Mouse (Mus musculus): ENCODE results near the gene Serpinb3a. TPM values are rescaled to one million over a fixed set of nuclear protein-coding genes. Genes with fewer than 3 reads are reported as not detected.
"Not testable (repeated sequence)": the region's sequence is repeated elsewhere in the genome, so short reads cannot be mapped to it uniquely, and the experiment has no call there.

The Serpinb3a gene
- polyA plus RNA-seq (2012; rRNA removed): not detected in 2 replicates

DNA sequence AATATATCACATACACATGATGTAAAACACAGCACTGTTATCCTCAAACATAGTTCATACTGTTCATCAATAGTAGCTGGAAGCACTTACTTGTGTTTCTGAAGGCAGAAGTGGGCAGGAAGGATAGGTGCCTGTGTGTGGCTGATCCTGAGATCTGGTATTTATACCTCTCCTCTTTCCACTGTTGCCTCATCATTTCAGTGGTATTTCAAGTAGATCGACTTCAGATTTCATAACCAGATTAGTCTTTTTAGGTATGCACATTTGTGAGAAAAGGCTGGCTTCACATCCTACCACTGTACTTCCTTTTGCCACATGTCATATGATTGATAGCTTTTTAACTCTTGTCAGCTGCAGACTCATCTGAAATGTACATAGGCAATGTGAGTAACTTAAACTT, at the start of gene Serpinb3a:
Gene Serpinb3a (minus strand): TSS at position 101 of the 400 bp plus-strand sequence.
- Histone ChIP-seq H3K27ac (ENCODE audit: insufficient read depth, low read length) (no peak within 1 kb of the TSS), H3K4me3 (ENCODE audit: extremely low read depth, insufficient read depth, insufficient read length) (no peak within 1 kb of the TSS), H3K4me1 (ENCODE audit: control insufficient read depth, insufficient read depth, insufficient read length) (no peaks in the 10 kb centered on the region), H3K36me3 (ENCODE audit: control insufficient read depth, insufficient read depth, low read length) (no peaks in the 10 kb centered on the region), H3K27me3 (ENCODE audit: control insufficient read depth, insufficient read depth, low read length) (no peaks in the 10 kb centered on the region)
- WGBS: 40% methylated on average over 1 of the region's 1 CpGs
- no peak for TF ChIP-seq CTCF (IDR thresholded peaks at IDR 0.05; ENCODE audit: extremely low read depth, insufficient read depth, insufficient read length, insufficient replicate concordance)
- TF ChIP-seq POLR2A (IDR thresholded peaks at IDR 0.05; ENCODE audit: low read depth, low read length): no peak
- no peak for DNase-seq (ENCODE audit: low read depth in 1 of 2, low spot score in 2 of 2)

GRCm38 (mm10) chr1:107098417-107098816, 46.3 kb upstream of the Serpinb3a start:
- Histone ChIP-seq H3K27me3 (ENCODE audit: control insufficient read depth, insufficient read depth, low read length) (no peaks in the 10 kb centered on the region), H3K36me3 (ENCODE audit: control insufficient read depth, insufficient read depth, low read length) (no peaks in the 10 kb centered on the region), H3K4me3 (ENCODE audit: extremely low read depth, insufficient read depth, insufficient read length) (no peak overlapping the region), H3K27ac (ENCODE audit: insufficient read depth, low read length) (no peak overlapping the region), H3K4me1 (ENCODE audit: control insufficient read depth, insufficient read depth, insufficient read length) (no peaks in the 10 kb centered on the region)
- TF ChIP-seq POLR2A (IDR thresholded peaks at IDR 0.05; ENCODE audit: low read depth, low read length) (no peak), CTCF (IDR thresholded peaks at IDR 0.05; ENCODE audit: extremely low read depth, insufficient read depth, insufficient read length, insufficient replicate concordance) (no peak)
- no peak for DNase-seq (ENCODE audit: low read depth in 1 of 2, low spot score in 2 of 2)
- 79% methylated on average over 2 of the region's 2 CpGs for WGBS

GRCm38 (mm10) chr1:107083406-107083805, 31.3 kb upstream of the Serpinb3a start, which contains the start of gene Serpinb3d:
TSS of gene Serpinb3d (minus strand) at chr1:107083506.
- TF ChIP-seq CTCF (IDR thresholded peaks at IDR 0.05; ENCODE audit: extremely low read depth, insufficient read depth, insufficient read length, insufficient replicate concordance): no peak
- TF ChIP-seq POLR2A (IDR thresholded peaks at IDR 0.05; ENCODE audit: low read depth, low read length): no peak
- Histone ChIP-seq H3K4me3 (ENCODE audit: extremely low read depth, insufficient read depth, insufficient read length) (no peak within 1 kb of the TSS), H3K27me3 (ENCODE audit: control insufficient read depth, insufficient read depth, low read length) (no peaks in the 10 kb centered on the region), H3K4me1 (ENCODE audit: control insufficient read depth, insufficient read depth, insufficient read length) (no peaks in the 10 kb centered on the region), H3K36me3 (ENCODE audit: control insufficient read depth, insufficient read depth, low read length) (no peaks in the 10 kb centered on the region), H3K27ac (ENCODE audit: insufficient read depth, low read length) (no peak within 1 kb of the TSS)
- no peak for DNase-seq (ENCODE audit: low read depth in 1 of 2, low spot score in 2 of 2)

DNA sequence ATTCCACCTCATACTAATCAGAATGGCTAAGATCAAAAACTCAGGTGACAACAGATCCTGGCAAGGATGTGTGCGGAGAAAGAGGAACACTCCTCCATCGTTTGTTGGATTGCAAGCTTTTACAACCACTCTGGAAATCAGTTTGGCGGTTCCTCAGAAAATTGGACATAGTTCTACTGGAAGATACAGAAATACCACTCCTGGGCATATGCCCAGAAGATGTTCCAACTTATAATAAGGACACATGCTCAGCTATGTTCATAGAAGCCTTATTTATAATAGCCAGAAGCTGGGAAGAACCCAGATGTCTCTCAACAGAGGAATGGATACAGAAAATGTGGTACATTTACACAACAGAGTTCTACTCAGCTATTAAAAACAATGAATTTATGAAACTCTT, 17.9 kb downstream of the Serpinb3a start:
- H3K36me3 ChIP-seq (ENCODE audit: control insufficient read depth, insufficient read depth, low read length); H3K4me3 ChIP-seq (ENCODE audit: extremely low read depth, insufficient read depth, insufficient read length); H3K27me3 ChIP-seq (ENCODE audit: control insufficient read depth, insufficient read depth, low read length); DNase-seq (ENCODE audit: low read depth in 1 of 2, low spot score in 2 of 2); H3K4me1 ChIP-seq (ENCODE audit: control insufficient read depth, insufficient read depth, insufficient read length); H3K27ac ChIP-seq (ENCODE audit: insufficient read depth, low read length): not testable (repeated sequence)
- 80% methylated on average over 3 of the region's 3 CpGs for WGBS

DNA sequence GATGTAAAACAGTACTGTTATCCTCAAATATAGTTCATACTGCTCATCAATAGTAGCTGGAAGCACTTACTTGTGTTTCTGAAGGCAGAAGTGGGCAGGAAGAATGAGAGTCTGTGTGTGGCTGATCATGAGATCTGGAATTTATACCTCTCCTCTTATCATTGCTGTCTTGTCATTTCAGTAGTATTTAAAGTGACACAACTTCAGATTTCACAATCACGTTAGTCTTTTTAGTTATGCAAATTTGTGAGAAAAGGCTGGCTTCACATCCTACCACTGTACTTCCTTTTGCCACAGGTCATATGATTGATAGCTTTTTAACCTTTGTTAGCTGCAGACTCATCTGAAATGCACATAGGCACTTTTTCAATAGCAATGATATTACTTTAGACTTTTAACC, 26.2 kb downstream of the Serpinb3a start:
- H3K4me1 ChIP-seq (ENCODE audit: control insufficient read depth, insufficient read depth, insufficient read length): no peaks in the 10 kb centered on the region
- DNase-seq (ENCODE audit: low read depth in 1 of 2, low spot score in 2 of 2): no peak
- no peaks in the 10 kb centered on the region for H3K36me3 ChIP-seq (ENCODE audit: control insufficient read depth, insufficient read depth, low read length)
- 4% methylated on average over 1 of the region's 1 CpGs for WGBS
- no peaks in the 10 kb centered on the region for H3K27me3 ChIP-seq (ENCODE audit: control insufficient read depth, insufficient read depth, low read length)
- no peak overlapping the region for H3K4me3 ChIP-seq (ENCODE audit: extremely low read depth, insufficient read depth, insufficient read length)
- TF ChIP-seq POLR2A (IDR thresholded peaks at IDR 0.05; ENCODE audit: low read depth, low read length) (no peak), CTCF (IDR thresholded peaks at IDR 0.05; ENCODE audit: extremely low read depth, insufficient read depth, insufficient read length, insufficient replicate concordance) (no peak)
- H3K27ac ChIP-seq (ENCODE audit: insufficient read depth, low read length): no peak overlapping the region

DNA sequence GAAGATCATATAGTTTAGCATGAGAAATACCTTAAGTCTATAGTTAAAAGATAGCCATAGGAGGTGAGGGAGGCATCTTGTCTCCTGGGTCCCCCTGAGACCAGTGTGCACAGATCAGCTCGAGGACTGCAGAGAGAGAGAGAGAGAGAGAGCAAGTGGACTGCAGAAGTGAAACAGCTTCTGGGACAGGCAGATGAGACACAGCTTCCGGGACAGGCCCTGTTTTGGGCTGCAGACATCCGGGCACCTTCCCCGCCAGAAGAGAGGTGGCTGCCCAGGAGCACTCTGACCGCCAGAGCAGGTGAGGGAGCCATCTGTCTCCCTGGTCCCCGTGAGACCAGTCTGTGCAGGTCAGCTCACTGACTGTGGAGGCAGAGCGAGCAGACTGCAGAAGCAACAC, 36.9 kb downstream of the Serpinb3a start:
- no peaks in the 10 kb centered on the region for H3K27me3 ChIP-seq (ENCODE audit: control insufficient read depth, insufficient read depth, low read length)
- no peak for TF ChIP-seq POLR2A (IDR thresholded peaks at IDR 0.05; ENCODE audit: low read depth, low read length)
- no peak for TF ChIP-seq CTCF (IDR thresholded peaks at IDR 0.05; ENCODE audit: extremely low read depth, insufficient read depth, insufficient read length, insufficient replicate concordance)
- no peaks in the 10 kb centered on the region for H3K4me1 ChIP-seq (ENCODE audit: control insufficient read depth, insufficient read depth, insufficient read length)
- 78% methylated on average over 7 of the region's 7 CpGs for WGBS
- H3K36me3 ChIP-seq (ENCODE audit: control insufficient read depth, insufficient read depth, low read length): no peaks in the 10 kb centered on the region
- DNase-seq (ENCODE audit: low read depth in 1 of 2, low spot score in 2 of 2): no peak
- no peak overlapping the region for H3K4me3 ChIP-seq (ENCODE audit: extremely low read depth, insufficient read depth, insufficient read length)
- no peak overlapping the region for H3K27ac ChIP-seq (ENCODE audit: insufficient read depth, low read length)

DNA sequence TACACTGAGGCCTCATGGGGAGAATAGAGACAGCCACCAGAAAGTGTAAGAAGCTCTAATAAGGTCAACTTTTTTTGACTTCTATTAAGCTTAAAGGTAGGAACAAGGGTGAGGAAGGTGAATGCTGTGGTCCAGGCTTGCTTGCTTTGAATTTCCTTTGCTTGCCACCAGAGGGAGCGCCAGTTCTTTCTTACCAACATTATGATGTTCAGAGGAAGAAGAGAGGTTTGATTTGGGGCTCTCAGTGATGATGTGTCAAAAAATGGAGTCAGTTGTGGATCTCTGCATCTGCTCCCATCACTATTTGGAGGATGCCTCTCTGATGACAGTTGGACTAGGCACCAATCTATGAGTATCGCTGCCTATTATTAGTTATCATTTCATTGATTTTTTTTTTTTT, 37.6 kb downstream of the Serpinb3a start:
- no peak overlapping the region for H3K4me3 ChIP-seq (ENCODE audit: extremely low read depth, insufficient read depth, insufficient read length)
- H3K36me3 ChIP-seq (ENCODE audit: control insufficient read depth, insufficient read depth, low read length): no peaks in the 10 kb centered on the region
- DNase-seq (ENCODE audit: low read depth in 1 of 2, low spot score in 2 of 2): no peak
- WGBS: 47% methylated on average over 2 of the region's 2 CpGs
- H3K27me3 ChIP-seq (ENCODE audit: control insufficient read depth, insufficient read depth, low read length): no peaks in the 10 kb centered on the region
- no peak overlapping the region for H3K27ac ChIP-seq (ENCODE audit: insufficient read depth, low read length)
- no peaks in the 10 kb centered on the region for H3K4me1 ChIP-seq (ENCODE audit: control insufficient read depth, insufficient read depth, insufficient read length)
- TF ChIP-seq POLR2A (IDR thresholded peaks at IDR 0.05; ENCODE audit: low read depth, low read length) (no peak), CTCF (IDR thresholded peaks at IDR 0.05; ENCODE audit: extremely low read depth, insufficient read depth, insufficient read length, insufficient replicate concordance) (no peak)

Measured in spleen, adult 2 months (tissue).